Mouse (Mus musculus): ENCODE measurements around the gene Ntsr2. TPM values are rescaled to one million over a fixed set of nuclear protein-coding genes. Genes with fewer than 3 reads are reported as not detected.
A peak's percentile ranks its signal among the peaks of the same experiment; 100 is the strongest.
"Not testable (repeated sequence)": the region's sequence is repeated elsewhere in the genome, so short reads cannot be mapped to it uniquely, and the experiment has no call there.

Gene Ntsr2
- total RNA-seq, 4 experiments from 2014 or later: 131 to 169 (median 152) TPM

- DNase-seq (ENCODE audit: low spot score in 2 of 2): no peak
These were observed 6.3 kb upstream of the Ntsr2 start for GRCm38 (mm10) chr12:16646780-16647409.

DNA sequence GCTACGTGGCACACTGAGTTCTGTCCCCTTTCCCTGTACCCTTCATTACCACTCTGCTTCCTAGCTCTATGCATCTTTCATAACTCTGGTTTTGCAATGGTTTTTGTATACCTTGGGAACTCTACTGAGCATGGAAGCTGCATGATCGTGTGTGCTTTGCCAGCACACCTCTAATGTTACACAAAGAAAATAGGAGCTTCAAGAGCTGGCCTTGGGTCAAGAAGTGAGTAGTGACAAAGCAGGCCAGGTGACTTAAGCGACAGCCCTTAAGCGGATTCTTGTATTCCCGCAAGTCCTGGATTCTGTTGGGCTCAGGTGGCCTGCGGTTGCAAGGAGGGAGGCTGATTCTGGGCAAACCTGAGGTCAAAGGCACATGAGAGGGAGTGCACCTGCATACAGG, 4.9 kb upstream of the Ntsr2 start:
- no peak for DNase-seq (ENCODE audit: low spot score in 2 of 2)

- DNase-seq (ENCODE audit: low spot score in 2 of 2): no peak
These were observed 3.4 kb upstream of the Ntsr2 start for GRCm38 (mm10) chr12:16649819-16650218.

GRCm38 (mm10) chr12:16655604-16656003, 2.4 kb downstream of the Ntsr2 start:
- DNase-seq (ENCODE audit: low spot score in 2 of 2): no peak

DNA sequence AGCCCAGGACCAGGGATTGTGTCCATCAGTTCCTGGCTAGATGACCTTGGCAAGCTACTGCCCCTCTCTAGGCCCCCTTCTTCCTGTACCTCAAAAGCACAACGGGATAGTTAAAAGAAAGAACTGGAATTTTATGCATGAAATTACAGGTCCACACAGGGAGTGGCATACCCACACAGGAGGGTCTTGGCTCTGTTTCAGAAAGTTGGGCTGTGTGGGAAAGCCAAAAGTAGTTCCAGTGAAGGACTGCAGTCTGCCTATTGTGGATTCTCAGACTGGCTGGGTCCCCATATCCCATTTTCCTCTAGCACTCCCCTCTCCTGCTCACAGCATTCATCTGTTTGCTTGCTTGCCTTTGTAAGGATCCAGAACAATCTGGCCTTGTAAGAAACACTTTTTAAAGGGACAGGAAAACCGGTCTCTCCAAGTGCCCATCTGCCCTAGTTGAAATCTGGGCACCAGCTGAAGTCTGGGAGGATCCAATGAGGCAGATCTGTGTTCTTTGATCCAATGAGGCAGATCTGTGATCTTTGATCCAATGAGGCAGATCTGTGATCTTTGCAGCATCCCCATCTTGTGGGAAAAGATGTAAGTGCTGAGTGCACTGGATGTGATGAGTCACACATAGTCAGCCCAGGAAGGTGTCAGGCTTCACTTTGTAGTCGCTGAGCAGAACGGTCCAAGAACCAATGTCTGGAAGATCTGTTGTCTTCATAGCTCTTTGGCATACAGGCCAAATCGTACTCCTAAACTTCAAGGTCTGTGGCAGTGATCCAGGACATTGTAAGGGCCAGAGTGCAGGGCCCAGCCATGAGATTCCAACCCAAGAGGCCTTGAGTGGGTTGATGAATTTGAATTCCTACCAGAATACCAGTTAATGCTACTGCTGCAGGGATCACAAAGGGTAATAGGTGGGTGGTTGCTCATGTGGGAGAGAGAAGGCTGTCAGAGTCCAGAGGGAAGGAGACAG, 4.0 kb downstream of the Ntsr2 start:
- DNase-seq (ENCODE audit: low spot score in 2 of 2): peak in 1 of 2 experiments; percentile 49

DNA sequence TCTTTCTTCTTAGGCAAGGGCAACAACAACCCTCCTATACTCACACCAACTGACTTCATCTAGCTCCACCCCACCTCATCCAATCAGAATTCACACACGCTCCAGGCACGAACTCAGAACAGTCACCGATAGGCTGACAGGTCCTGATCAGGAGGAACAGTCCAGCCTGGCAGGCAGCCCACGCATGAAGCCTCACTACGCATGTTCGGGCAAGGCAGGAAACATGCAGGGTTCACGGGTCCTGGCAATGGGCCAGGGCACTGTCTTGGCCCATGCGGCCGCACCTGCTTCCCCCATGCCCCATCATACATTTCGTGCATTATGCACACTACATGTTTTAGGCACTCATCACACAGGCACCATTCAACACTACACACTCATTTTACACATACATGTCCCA, 8.3 kb downstream of the Ntsr2 start:
- no peak for DNase-seq (ENCODE audit: low spot score in 2 of 2)

- DNase-seq (ENCODE audit: low spot score in 2 of 2): no peak
These were observed 8.8 kb downstream of the Ntsr2 start for GRCm38 (mm10) chr12:16661936-16662335.

- DNase-seq (ENCODE audit: low spot score in 2 of 2): peak in 1 of 2 experiments; percentile 55
These were observed 9.9 kb downstream of the Ntsr2 start for GRCm38 (mm10) chr12:16662955-16663585.

DNA sequence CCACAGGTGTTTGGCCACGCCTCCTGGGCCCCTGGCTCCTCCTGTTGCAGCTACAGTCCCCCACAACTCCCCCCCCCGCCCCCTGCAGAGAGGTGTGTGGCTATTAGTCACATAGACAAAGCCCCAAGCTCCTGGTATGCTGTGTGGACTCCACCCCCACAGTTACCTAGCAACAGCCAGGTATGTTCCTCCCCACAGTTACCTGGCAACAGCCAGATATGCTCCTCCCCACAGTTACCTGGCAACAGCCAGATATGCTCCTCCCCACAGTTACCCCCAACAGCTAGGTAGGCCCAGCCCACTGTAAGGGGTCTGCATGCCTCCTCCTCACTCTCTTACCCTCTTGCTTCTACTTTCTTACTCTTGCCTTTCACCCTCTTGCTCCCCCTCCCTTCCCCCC, 11.8 kb downstream of the Ntsr2 start:
- DNase-seq (ENCODE audit: low spot score in 2 of 2): no peak

DNA sequence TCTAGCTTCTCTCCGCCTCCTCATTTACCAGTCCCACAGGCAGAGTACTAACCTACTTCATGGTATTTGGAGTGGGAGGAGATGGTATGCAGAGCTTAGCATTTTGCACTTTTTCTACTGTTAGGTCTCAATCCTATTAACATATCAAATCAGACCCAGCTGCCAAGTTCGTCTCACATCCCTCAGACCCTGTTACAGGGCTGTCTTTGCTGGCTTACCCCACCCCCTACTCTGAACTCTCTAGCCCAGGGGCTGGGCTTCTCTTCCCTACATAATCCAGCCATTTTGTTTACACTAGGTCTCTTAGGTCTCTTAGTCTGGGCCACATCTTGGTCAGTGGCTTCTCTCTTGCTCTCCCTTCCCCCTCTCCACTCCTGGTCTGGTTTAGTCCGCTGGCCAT, 16.0 kb downstream of the Ntsr2 start:
- no peak for DNase-seq (ENCODE audit: low spot score in 2 of 2)

GRCm38 (mm10) chr12:16672246-16672645, 19.1 kb downstream of the Ntsr2 start:
- no peak for DNase-seq (ENCODE audit: low spot score in 2 of 2)

DNA sequence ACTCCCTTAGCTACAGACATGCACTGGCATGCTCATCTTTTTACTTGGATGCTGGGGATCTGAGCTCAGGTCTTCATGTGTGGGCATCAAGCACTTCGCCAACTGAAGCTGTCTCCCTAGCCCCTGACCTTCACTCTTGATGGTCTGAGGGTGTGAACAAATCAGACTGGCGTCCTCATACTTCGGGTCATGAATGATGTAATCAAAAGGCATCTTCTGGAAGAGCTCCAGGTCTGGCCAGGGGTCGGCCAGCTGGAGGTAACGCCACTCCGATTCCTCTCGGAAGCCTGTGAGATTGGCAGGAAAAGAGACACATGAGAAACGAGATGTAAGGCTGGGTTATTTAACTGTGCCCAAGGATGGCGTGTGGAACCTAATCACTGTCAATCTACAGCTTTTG, 37.4 kb downstream of the Ntsr2 start:
- DNase-seq (ENCODE audit: low spot score in 2 of 2): no peak

DNA sequence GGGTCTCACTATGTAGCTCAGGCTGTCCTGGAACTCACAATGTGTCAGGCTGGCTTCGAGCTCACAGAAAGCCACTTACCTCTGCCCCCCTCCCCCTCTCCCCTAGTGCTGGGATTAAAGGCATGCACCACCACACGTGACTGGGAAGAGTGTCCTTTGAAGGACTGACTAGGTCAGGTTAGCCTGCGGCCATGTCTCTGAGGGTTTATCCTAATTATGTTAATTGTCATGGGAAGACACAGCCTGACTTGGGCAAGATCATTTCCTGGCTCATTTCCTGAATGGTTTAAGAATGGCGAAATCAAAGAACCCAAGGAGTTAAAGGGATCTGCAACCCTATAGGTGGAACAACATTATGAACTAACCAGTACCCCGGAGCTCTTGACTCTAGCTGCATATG, 41.6 kb downstream of the Ntsr2 start:
- no peak for DNase-seq (ENCODE audit: low spot score in 2 of 2)

GRCm38 (mm10) chr12:16695252-16695651, 42.1 kb downstream of the Ntsr2 start:
- not testable (repeated sequence) for DNase-seq (ENCODE audit: low spot score in 2 of 2)

GRCm38 (mm10) chr12:16696146-16696545, 43.0 kb downstream of the Ntsr2 start:
- no peak for DNase-seq (ENCODE audit: low spot score in 2 of 2)

GRCm38 (mm10) chr12:16698691-16699090, 45.5 kb downstream of the Ntsr2 start:
- no peak for DNase-seq (ENCODE audit: low spot score in 2 of 2)

Other genes starting within 250 kb of the Ntsr2 start
- gene Lpin1, start 42.4 kb upstream of the Ntsr2 start, total RNA-seq (2022): 10 to 100 TPM; 26.7 to 30.0 (median 27.1) TPM
- gene Greb1, start 147.5 kb downstream of the Ntsr2 start, total RNA-seq (2022): 1 to 10 TPM in 2 of 4 experiments, under 1 TPM in 2; 0.63 to 1.5 (median 1.2) TPM
- 10 to 100 TPM; 32.1 to 36.6 (median 34.6) TPM for gene E2f6, start 157.6 kb downstream of the Ntsr2 start, total RNA-seq (2022)
- gene Rock2, start 241.5 kb downstream of the Ntsr2 start, total RNA-seq (2022): 100 to 1,000 TPM; 122 to 132 (median 129) TPM

Data from left cerebral cortex, adult 8-10 months (tissue).